Mouse (Mus musculus) liver, postnatal 0 days (tissue): ENCODE measurements around the gene Lmtk3.

ENCODE experiments used
- CTCF ChIP-seq: sonication (generic); IDR thresholded peaks from 2 replicates; pipeline ENCODE4 v1.5.1; 2016; ENCODE audit warnings: antibody characterized with exemption, low read depth
- EP300 ChIP-seq: IDR thresholded peaks from 2 replicates; pipeline ENCODE4 v1.6.1; 2016; ENCODE audit warnings: antibody characterized with exemption, low read depth, mild to moderate bottlenecking

- no peak for TF ChIP-seq CTCF
- TF ChIP-seq EP300: no peak
Measured at GRCm38 (mm10) chr7:45824598-45824997, 41.1 kb downstream of the Lmtk3 start, which contains the start of gene Kcnj14.
